Mouse (Mus musculus): ENCODE results near the gene Mrps12. TPM values are rescaled to one million over a fixed set of nuclear protein-coding genes. Genes with fewer than 3 reads are reported as not detected.

Mrps12 gene
- polyA plus RNA-seq, 1 experiment from 2014 or later = 126 TPM

GRCm38 (mm10) chr7:28766910-28767309 is 25.3 kb upstream of the Mrps12 start:
- Histone ChIP-seq H3K4me3 (ENCODE audit: low read depth, low read length) (peak overlapping the region; percentile 58), H3K4me1 (ENCODE audit: control insufficient read depth, insufficient read depth, low read length) (peaks cover 14% of the 10 kb centered on the region), H3K4me2 (ENCODE audit: low read depth, low read length) (peak overlapping the region; percentile 71), H3K9me3 (ENCODE audit: control insufficient read depth, low read length) (no peaks in the 10 kb centered on the region), H3K27ac (ENCODE audit: low read depth, low read length) (no peak overlapping the region), H3K27me3 (ENCODE audit: control insufficient read depth, insufficient read depth, low read length) (no peaks in the 10 kb centered on the region), H3K9ac (replicated peaks; ENCODE audit: low read depth, low read length) (peak overlapping the region; percentile 77), H3K36me3 (ENCODE audit: control insufficient read depth, insufficient read depth, low read length) (no peaks in the 10 kb centered on the region; the same call in 1 of the 2 replicates)
- 1% methylated on average over 14 of the region's 14 CpGs for WGBS
- ATAC-seq (ENCODE audit: low read depth) = peak; percentile 9

GRCm38 (mm10) chr7:28766173-28766879 is 24.7 kb upstream of the Mrps12 start, which contains the start of gene Sirt2:
Gene Sirt2, plus strand, starts transcription at chr7:28766735.
- peak within 1 kb of the TSS; percentile 58 for H3K4me3 ChIP-seq (ENCODE audit: low read depth, low read length)
- H3K27ac ChIP-seq (ENCODE audit: low read depth, low read length) = no peak within 1 kb of the TSS
- peak within 1 kb of the TSS; percentile 77 for H3K9ac ChIP-seq (replicated peaks; ENCODE audit: low read depth, low read length)
- peaks cover 14% of the 10 kb centered on the region for H3K4me1 ChIP-seq (ENCODE audit: control insufficient read depth, insufficient read depth, low read length)
- peak; percentile 98 for ATAC-seq (ENCODE audit: low read depth)
- WGBS = under 1% methylated on average over 45 of the region's 45 CpGs
- no peaks in the 10 kb centered on the region for H3K27me3 ChIP-seq (ENCODE audit: control insufficient read depth, insufficient read depth, low read length)
- peak within 1 kb of the TSS; percentile 71 for H3K4me2 ChIP-seq (ENCODE audit: low read depth, low read length)
- peaks cover 3% of the 10 kb centered on the region; the same call in 1 of the 2 replicates for H3K36me3 ChIP-seq (ENCODE audit: control insufficient read depth, insufficient read depth, low read length)
- H3K9me3 ChIP-seq (ENCODE audit: control insufficient read depth, low read length) = no peaks in the 10 kb centered on the region

GRCm38 (mm10) chr7:28765211-28765610 is 23.6 kb upstream of the Mrps12 start:
- no peak for ATAC-seq (ENCODE audit: low read depth)
- no peaks in the 10 kb centered on the region for H3K9me3 ChIP-seq (ENCODE audit: control insufficient read depth, low read length)
- no peak overlapping the region for H3K27ac ChIP-seq (ENCODE audit: low read depth, low read length)
- WGBS = 91% methylated on average over 6 of the region's 6 CpGs
- no peak overlapping the region for H3K9ac ChIP-seq (replicated peaks; ENCODE audit: low read depth, low read length)
- H3K4me2 ChIP-seq (ENCODE audit: low read depth, low read length) = peak overlapping the region; percentile 47
- H3K27me3 ChIP-seq (ENCODE audit: control insufficient read depth, insufficient read depth, low read length) = no peaks in the 10 kb centered on the region
- peaks cover 8% of the 10 kb centered on the region for H3K36me3 ChIP-seq (ENCODE audit: control insufficient read depth, insufficient read depth, low read length)
- peaks cover 14% of the 10 kb centered on the region for H3K4me1 ChIP-seq (ENCODE audit: control insufficient read depth, insufficient read depth, low read length)
- H3K4me3 ChIP-seq (ENCODE audit: low read depth, low read length) = peak overlapping the region; percentile 58; the same call in 1 of the 2 replicates

- Histone ChIP-seq H3K4me1 (ENCODE audit: control insufficient read depth, insufficient read depth, low read length) (peaks cover 5% of the 10 kb centered on the region), H3K27ac (ENCODE audit: low read depth, low read length) (no peak overlapping the region), H3K36me3 (ENCODE audit: control insufficient read depth, insufficient read depth, low read length) (peaks cover 21% of the 10 kb centered on the region), H3K27me3 (ENCODE audit: control insufficient read depth, insufficient read depth, low read length) (no peaks in the 10 kb centered on the region), H3K9ac (replicated peaks; ENCODE audit: low read depth, low read length) (no peak overlapping the region), H3K9me3 (ENCODE audit: control insufficient read depth, low read length) (no peaks in the 10 kb centered on the region), H3K4me3 (ENCODE audit: low read depth, low read length) (no peak overlapping the region), H3K4me2 (ENCODE audit: low read depth, low read length) (no peak overlapping the region)
- WGBS = 98% methylated on average over 9 of the region's 9 CpGs
- ATAC-seq (ENCODE audit: low read depth) = no peak
Observed at GRCm38 (mm10) chr7:28761907-28762306, 20.3 kb upstream of the Mrps12 start.

- 82% methylated on average over 13 of the region's 13 CpGs for WGBS
- Histone ChIP-seq H3K9ac (replicated peaks; ENCODE audit: low read depth, low read length) (no peak overlapping the region), H3K4me1 (ENCODE audit: control insufficient read depth, insufficient read depth, low read length) (0 out of 2 replicates have a peak, but pooled peaks cover 3% of the 10 kb centered on the region), H3K27ac (ENCODE audit: low read depth, low read length) (no peak overlapping the region), H3K4me3 (ENCODE audit: low read depth, low read length) (no peak overlapping the region), H3K9me3 (ENCODE audit: control insufficient read depth, low read length) (no peaks in the 10 kb centered on the region), H3K27me3 (ENCODE audit: control insufficient read depth, insufficient read depth, low read length) (peaks cover 2% of the 10 kb centered on the region; the same call in 1 of the 2 replicates), H3K36me3 (ENCODE audit: control insufficient read depth, insufficient read depth, low read length) (peaks cover 21% of the 10 kb centered on the region), H3K4me2 (ENCODE audit: low read depth, low read length) (no peak overlapping the region)
- no peak for ATAC-seq (ENCODE audit: low read depth)
Observed at GRCm38 (mm10) chr7:28758623-28759022, 17.0 kb upstream of the Mrps12 start.

- H3K4me3 ChIP-seq (ENCODE audit: low read depth, low read length) = no peak within 1 kb of the TSS
- peaks cover 20% of the 10 kb centered on the region for H3K36me3 ChIP-seq (ENCODE audit: control insufficient read depth, insufficient read depth, low read length)
- H3K27ac ChIP-seq (ENCODE audit: low read depth, low read length) = no peak within 1 kb of the TSS
- 0 out of 2 replicates have a peak, but pooled peaks cover 3% of the 10 kb centered on the region for H3K4me1 ChIP-seq (ENCODE audit: control insufficient read depth, insufficient read depth, low read length)
- 2% methylated on average over 16 of the region's 17 CpGs for WGBS
- 0 out of 2 replicates have a peak, but pooled peaks have one; percentile 10 for ATAC-seq (ENCODE audit: low read depth)
- peak within 1 kb of the TSS; percentile 33 for H3K4me2 ChIP-seq (ENCODE audit: low read depth, low read length)
- H3K27me3 ChIP-seq (ENCODE audit: control insufficient read depth, insufficient read depth, low read length) = peaks cover 2% of the 10 kb centered on the region; the same call in 1 of the 2 replicates
- no peaks in the 10 kb centered on the region for H3K9me3 ChIP-seq (ENCODE audit: control insufficient read depth, low read length)
- 0 out of 2 replicates have a peak within 1 kb of the TSS, but pooled peaks have one; percentile 21 for H3K9ac ChIP-seq (replicated peaks; ENCODE audit: low read depth, low read length)
Observed at GRCm38 (mm10) chr7:28756079-28756478, 14.5 kb upstream of the Mrps12 start, which contains the start of gene Ccer2. Gene Ccer2, plus strand, starts transcription at chr7:28756174.

GRCm38 (mm10) chr7:28749935-28750334 is 8.3 kb upstream of the Mrps12 start:
- Histone ChIP-seq H3K36me3 (ENCODE audit: control insufficient read depth, insufficient read depth, low read length) (peaks cover 12% of the 10 kb centered on the region; the same call in 1 of the 2 replicates), H3K27ac (ENCODE audit: low read depth, low read length) (no peak overlapping the region), H3K27me3 (ENCODE audit: control insufficient read depth, insufficient read depth, low read length) (no peaks in the 10 kb centered on the region), H3K9ac (replicated peaks; ENCODE audit: low read depth, low read length) (no peak overlapping the region), H3K9me3 (ENCODE audit: control insufficient read depth, low read length) (no peaks in the 10 kb centered on the region), H3K4me3 (ENCODE audit: low read depth, low read length) (no peak overlapping the region), H3K4me1 (ENCODE audit: control insufficient read depth, insufficient read depth, low read length) (no peaks in the 10 kb centered on the region), H3K4me2 (ENCODE audit: low read depth, low read length) (no peak overlapping the region)
- no peak for ATAC-seq (ENCODE audit: low read depth)
- 93% methylated on average over 7 of the region's 7 CpGs for WGBS

- H3K4me2 ChIP-seq (ENCODE audit: low read depth, low read length) = peak overlapping the region; percentile 63
- no peaks in the 10 kb centered on the region for H3K9me3 ChIP-seq (ENCODE audit: control insufficient read depth, low read length)
- peak overlapping the region; percentile 58 for H3K9ac ChIP-seq (replicated peaks; ENCODE audit: low read depth, low read length)
- WGBS = 1% methylated on average over 13 of the region's 13 CpGs
- 0 out of 2 replicates have a peak overlapping the region, but pooled peaks have one; percentile 52 for H3K27ac ChIP-seq (ENCODE audit: low read depth, low read length)
- 0 out of 2 replicates have a peak, but pooled peaks cover 10% of the 10 kb centered on the region for H3K4me1 ChIP-seq (ENCODE audit: control insufficient read depth, insufficient read depth, low read length)
- no peaks in the 10 kb centered on the region for H3K36me3 ChIP-seq (ENCODE audit: control insufficient read depth, insufficient read depth, low read length)
- no peaks in the 10 kb centered on the region for H3K27me3 ChIP-seq (ENCODE audit: control insufficient read depth, insufficient read depth, low read length)
- peak overlapping the region; percentile 53 for H3K4me3 ChIP-seq (ENCODE audit: low read depth, low read length)
- peak; percentile 26 for ATAC-seq (ENCODE audit: low read depth)
Observed at GRCm38 (mm10) chr7:28741368-28741708, 282 bp downstream of the Mrps12 start.

GRCm38 (mm10) chr7:28740949-28741348 is 671 bp downstream of the Mrps12 start:
- Histone ChIP-seq H3K4me2 (ENCODE audit: low read depth, low read length) (peak overlapping the region; percentile 63), H3K36me3 (ENCODE audit: control insufficient read depth, insufficient read depth, low read length) (no peaks in the 10 kb centered on the region), H3K4me1 (ENCODE audit: control insufficient read depth, insufficient read depth, low read length) (0 out of 2 replicates have a peak, but pooled peaks cover 10% of the 10 kb centered on the region), H3K9ac (replicated peaks; ENCODE audit: low read depth, low read length) (peak overlapping the region; percentile 58), H3K9me3 (ENCODE audit: control insufficient read depth, low read length) (no peaks in the 10 kb centered on the region), H3K4me3 (ENCODE audit: low read depth, low read length) (peak overlapping the region; percentile 53), H3K27me3 (ENCODE audit: control insufficient read depth, insufficient read depth, low read length) (no peaks in the 10 kb centered on the region), H3K27ac (ENCODE audit: low read depth, low read length) (no peak overlapping the region)
- no peak for ATAC-seq (ENCODE audit: low read depth)
- 47% methylated on average over 9 of the region's 9 CpGs for WGBS

All from neural tube, embryonic 14.5 days (tissue).